Mouse (Mus musculus): ENCODE data around the gene Olfr10. TPM values are rescaled to one million over a fixed set of nuclear protein-coding genes. Genes with fewer than 3 reads are reported as not detected.
"Not testable (repeated sequence)": the region's sequence is repeated elsewhere in the genome, so short reads cannot be mapped to it uniquely, and the experiment has no call there.

The Olfr10 gene
- polyA plus RNA-seq, 1 experiment = not detected

- Histone ChIP-seq H3K4me3 (ENCODE audit: low read depth, low read length) (no peak overlapping the region), H3K9ac (ENCODE audit: low read depth, poor library complexity, severe bottlenecking) (no peak overlapping the region), H3K9me3 (replicated peaks; ENCODE audit: control insufficient read depth, insufficient read depth, low read length, poor library complexity, severe bottlenecking) (no peaks in the 10 kb centered on the region), H3K36me3 (ENCODE audit: control insufficient read depth, insufficient read depth, low read length, poor library complexity, severe bottlenecking) (no peaks in the 10 kb centered on the region), H3K4me1 (ENCODE audit: control insufficient read depth, insufficient read depth, low read length) (no peaks in the 10 kb centered on the region), H3K27me3 (ENCODE audit: control insufficient read depth, insufficient read depth, low read length, poor library complexity, severe bottlenecking) (no peaks in the 10 kb centered on the region; the same call in 1 of the 2 replicates), H3K27ac (ENCODE audit: insufficient read depth, low read length) (no peak overlapping the region)
- TF ChIP-seq EP300 (IDR thresholded peaks at IDR 0.05; ENCODE audit: insufficient read depth, low read depth, low read length) (no peak), POLR2A (IDR thresholded peaks at IDR 0.05; ENCODE audit: insufficient read depth, low read length) (no peak), CTCF (IDR thresholded peaks at IDR 0.05; ENCODE audit: low read depth, low read length) (no peak)
Measured at GRCm38 (mm10) chr11:49267970-49268579, 36.5 kb upstream of the Olfr10 start.

GRCm38 (mm10) chr11:49269761-49270160 lies 34.8 kb upstream of the Olfr10 start:
- Histone ChIP-seq H3K36me3 (ENCODE audit: control insufficient read depth, insufficient read depth, low read length, poor library complexity, severe bottlenecking) (no peaks in the 10 kb centered on the region), H3K4me1 (ENCODE audit: control insufficient read depth, insufficient read depth, low read length) (no peaks in the 10 kb centered on the region), H3K27me3 (ENCODE audit: control insufficient read depth, insufficient read depth, low read length, poor library complexity, severe bottlenecking) (no peaks in the 10 kb centered on the region; the same call in 1 of the 2 replicates), H3K9ac (ENCODE audit: low read depth, poor library complexity, severe bottlenecking) (no peak overlapping the region), H3K27ac (ENCODE audit: insufficient read depth, low read length) (no peak overlapping the region), H3K4me3 (ENCODE audit: low read depth, low read length) (no peak overlapping the region), H3K9me3 (replicated peaks; ENCODE audit: control insufficient read depth, insufficient read depth, low read length, poor library complexity, severe bottlenecking) (no peaks in the 10 kb centered on the region)
- no peak for TF ChIP-seq EP300 (IDR thresholded peaks at IDR 0.05; ENCODE audit: insufficient read depth, low read depth, low read length)
- TF ChIP-seq POLR2A (IDR thresholded peaks at IDR 0.05; ENCODE audit: insufficient read depth, low read length) = no peak
- no peak for TF ChIP-seq CTCF (IDR thresholded peaks at IDR 0.05; ENCODE audit: low read depth, low read length)

DNA sequence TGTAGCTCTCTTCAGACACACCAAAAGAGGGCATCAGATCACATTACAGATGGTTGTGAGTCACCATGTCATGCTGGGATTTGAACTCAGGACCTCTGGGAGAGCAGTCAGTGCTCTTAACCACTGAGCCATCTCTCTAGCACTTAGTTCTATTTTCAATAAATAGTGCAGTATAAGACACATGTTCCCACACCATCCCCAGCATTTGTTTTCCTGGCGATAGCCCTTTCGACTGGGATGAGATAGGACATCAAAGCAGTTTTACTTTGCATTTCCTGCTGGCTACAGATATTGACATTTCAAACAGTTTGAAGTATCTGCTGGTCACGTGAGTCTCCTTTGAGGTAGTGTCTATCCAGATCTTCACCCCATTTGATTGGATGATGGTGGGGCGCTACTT lies 34.2 kb upstream of the Olfr10 start:
- no peak overlapping the region for H3K4me3 ChIP-seq (ENCODE audit: low read depth, low read length)
- TF ChIP-seq CTCF (IDR thresholded peaks at IDR 0.05; ENCODE audit: low read depth, low read length) (no peak), POLR2A (IDR thresholded peaks at IDR 0.05; ENCODE audit: insufficient read depth, low read length) (no peak), EP300 (IDR thresholded peaks at IDR 0.05; ENCODE audit: insufficient read depth, low read depth, low read length) (no peak)
- no peak overlapping the region for H3K27ac ChIP-seq (ENCODE audit: insufficient read depth, low read length)
- no peaks in the 10 kb centered on the region for H3K36me3 ChIP-seq (ENCODE audit: control insufficient read depth, insufficient read depth, low read length, poor library complexity, severe bottlenecking)
- no peaks in the 10 kb centered on the region for H3K9me3 ChIP-seq (replicated peaks; ENCODE audit: control insufficient read depth, insufficient read depth, low read length, poor library complexity, severe bottlenecking)
- no peak overlapping the region for H3K9ac ChIP-seq (ENCODE audit: low read depth, poor library complexity, severe bottlenecking)
- no peaks in the 10 kb centered on the region for H3K4me1 ChIP-seq (ENCODE audit: control insufficient read depth, insufficient read depth, low read length)
- H3K27me3 ChIP-seq (ENCODE audit: control insufficient read depth, insufficient read depth, low read length, poor library complexity, severe bottlenecking) = no peaks in the 10 kb centered on the region; the same call in 1 of the 2 replicates

DNA sequence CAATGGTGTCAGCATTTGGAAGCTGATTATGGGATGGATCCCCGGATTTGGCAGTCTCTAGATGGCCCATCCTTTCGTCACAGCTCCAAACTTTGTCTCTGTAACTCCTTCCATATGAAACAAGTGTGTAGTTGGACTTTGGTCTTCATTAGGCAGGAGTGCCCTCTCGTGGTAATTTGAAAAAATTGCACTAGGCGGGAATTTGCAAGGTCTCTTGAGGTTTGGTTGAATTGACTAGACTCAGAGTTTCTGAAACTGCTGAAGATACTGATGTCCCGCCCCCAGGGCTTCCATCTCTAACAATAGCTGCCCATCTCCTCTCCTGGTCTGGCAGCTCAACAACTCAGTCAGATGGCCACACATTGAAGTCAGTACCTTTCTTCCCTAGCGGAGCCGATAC lies 33.2 kb upstream of the Olfr10 start:
- H3K27me3 ChIP-seq (ENCODE audit: control insufficient read depth, insufficient read depth, low read length, poor library complexity, severe bottlenecking) = no peaks in the 10 kb centered on the region; the same call in 1 of the 2 replicates
- no peaks in the 10 kb centered on the region for H3K36me3 ChIP-seq (ENCODE audit: control insufficient read depth, insufficient read depth, low read length, poor library complexity, severe bottlenecking)
- no peak overlapping the region for H3K4me3 ChIP-seq (ENCODE audit: low read depth, low read length)
- no peak for TF ChIP-seq POLR2A (IDR thresholded peaks at IDR 0.05; ENCODE audit: insufficient read depth, low read length)
- no peak for TF ChIP-seq CTCF (IDR thresholded peaks at IDR 0.05; ENCODE audit: low read depth, low read length)
- TF ChIP-seq EP300 (IDR thresholded peaks at IDR 0.05; ENCODE audit: insufficient read depth, low read depth, low read length) = no peak
- no peaks in the 10 kb centered on the region for H3K9me3 ChIP-seq (replicated peaks; ENCODE audit: control insufficient read depth, insufficient read depth, low read length, poor library complexity, severe bottlenecking)
- H3K4me1 ChIP-seq (ENCODE audit: control insufficient read depth, insufficient read depth, low read length) = no peaks in the 10 kb centered on the region
- H3K9ac ChIP-seq (ENCODE audit: low read depth, poor library complexity, severe bottlenecking) = no peak overlapping the region
- H3K27ac ChIP-seq (ENCODE audit: insufficient read depth, low read length) = no peak overlapping the region

DNA sequence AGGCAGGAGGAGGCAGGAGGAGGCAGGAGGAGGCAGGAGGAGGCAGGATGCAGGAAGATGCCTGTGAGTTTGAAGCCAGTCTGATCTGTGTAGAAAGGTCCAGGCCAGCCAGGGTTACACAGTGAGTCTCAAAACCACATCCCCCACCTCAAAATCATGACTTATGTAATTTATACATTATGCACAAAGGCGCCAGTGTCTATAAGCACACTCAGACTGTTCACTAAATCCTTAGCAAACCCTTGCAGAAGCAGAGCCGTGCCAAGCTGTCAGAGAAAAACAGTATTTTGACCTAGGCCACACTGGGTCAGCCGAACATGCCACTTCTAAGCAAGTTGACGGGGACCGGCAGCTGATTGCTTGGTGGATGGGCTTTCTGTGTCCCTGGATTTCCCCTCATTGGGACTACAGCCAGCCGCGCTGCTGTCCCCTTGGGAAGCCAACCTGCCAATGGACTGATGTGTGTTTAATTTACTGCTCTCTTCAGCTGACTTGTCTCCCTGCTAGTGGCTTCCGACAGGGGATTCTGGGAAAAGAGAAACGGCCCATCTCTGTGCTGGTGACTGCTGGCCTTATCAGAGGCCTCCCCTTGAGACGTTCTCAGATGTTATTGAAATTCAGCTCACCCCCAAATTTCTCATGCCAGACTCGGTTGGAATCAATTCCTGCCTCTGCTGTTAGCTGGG lies 30.6 kb upstream of the Olfr10 start:
- no peaks in the 10 kb centered on the region for H3K36me3 ChIP-seq (ENCODE audit: control insufficient read depth, insufficient read depth, low read length, poor library complexity, severe bottlenecking)
- no peak overlapping the region for H3K9ac ChIP-seq (ENCODE audit: low read depth, poor library complexity, severe bottlenecking)
- no peak for TF ChIP-seq CTCF (IDR thresholded peaks at IDR 0.05; ENCODE audit: low read depth, low read length)
- TF ChIP-seq POLR2A (IDR thresholded peaks at IDR 0.05; ENCODE audit: insufficient read depth, low read length) = no peak
- no peak for TF ChIP-seq EP300 (IDR thresholded peaks at IDR 0.05; ENCODE audit: insufficient read depth, low read depth, low read length)
- no peaks in the 10 kb centered on the region for H3K4me1 ChIP-seq (ENCODE audit: control insufficient read depth, insufficient read depth, low read length)
- H3K27me3 ChIP-seq (ENCODE audit: control insufficient read depth, insufficient read depth, low read length, poor library complexity, severe bottlenecking) = no peaks in the 10 kb centered on the region; the same call in 1 of the 2 replicates
- no peaks in the 10 kb centered on the region for H3K9me3 ChIP-seq (replicated peaks; ENCODE audit: control insufficient read depth, insufficient read depth, low read length, poor library complexity, severe bottlenecking)
- no peak overlapping the region for H3K27ac ChIP-seq (ENCODE audit: insufficient read depth, low read length)
- H3K4me3 ChIP-seq (ENCODE audit: low read depth, low read length) = no peak overlapping the region

GRCm38 (mm10) chr11:49278222-49278621 lies 26.3 kb upstream of the Olfr10 start, which contains the start of gene Olfr1393:
Olfr1393 (plus strand) TSS chr11:49278304.
- H3K4me1 ChIP-seq (ENCODE audit: control insufficient read depth, insufficient read depth, low read length) = no peaks in the 10 kb centered on the region
- H3K36me3 ChIP-seq (ENCODE audit: control insufficient read depth, insufficient read depth, low read length, poor library complexity, severe bottlenecking) = no peaks in the 10 kb centered on the region
- TF ChIP-seq CTCF (IDR thresholded peaks at IDR 0.05; ENCODE audit: low read depth, low read length) = no peak
- TF ChIP-seq POLR2A (IDR thresholded peaks at IDR 0.05; ENCODE audit: insufficient read depth, low read length) = no peak
- no peak for TF ChIP-seq EP300 (IDR thresholded peaks at IDR 0.05; ENCODE audit: insufficient read depth, low read depth, low read length)
- no peak within 1 kb of the TSS for H3K9ac ChIP-seq (ENCODE audit: low read depth, poor library complexity, severe bottlenecking)
- no peak within 1 kb of the TSS for H3K4me3 ChIP-seq (ENCODE audit: low read depth, low read length)
- no peaks in the 10 kb centered on the region for H3K9me3 ChIP-seq (replicated peaks; ENCODE audit: control insufficient read depth, insufficient read depth, low read length, poor library complexity, severe bottlenecking)
- no peaks in the 10 kb centered on the region for H3K27me3 ChIP-seq (ENCODE audit: control insufficient read depth, insufficient read depth, low read length, poor library complexity, severe bottlenecking)
- H3K27ac ChIP-seq (ENCODE audit: insufficient read depth, low read length) = no peak within 1 kb of the TSS

DNA sequence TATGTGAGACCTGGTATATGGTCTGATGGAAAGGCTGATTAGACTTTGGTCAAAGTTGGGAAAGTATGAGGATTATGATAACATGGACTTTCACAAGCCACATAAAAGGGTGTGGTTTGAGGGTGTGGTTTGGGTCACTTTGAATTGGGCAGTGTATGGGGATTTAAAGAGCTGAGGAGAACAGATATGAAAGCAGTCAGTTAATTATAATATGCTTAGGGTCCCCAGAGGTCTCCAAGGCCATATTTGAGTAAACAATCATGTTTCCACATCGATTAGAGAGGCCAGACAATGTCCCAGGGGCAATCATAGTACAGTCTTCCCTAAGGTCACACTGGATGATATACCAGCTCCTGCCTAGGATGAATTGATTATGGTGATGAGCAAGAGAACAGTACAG lies 19.6 kb upstream of the Olfr10 start, which contains the start of gene Olfr1392:
Gene Olfr1392, plus strand, starts transcription at position 301 of the 400 bp plus-strand sequence.
- H3K27me3 ChIP-seq (ENCODE audit: control insufficient read depth, insufficient read depth, low read length, poor library complexity, severe bottlenecking); H3K27ac ChIP-seq (ENCODE audit: insufficient read depth, low read length); H3K4me1 ChIP-seq (ENCODE audit: control insufficient read depth, insufficient read depth, low read length); H3K4me3 ChIP-seq (ENCODE audit: low read depth, low read length); H3K9me3 ChIP-seq (replicated peaks; ENCODE audit: control insufficient read depth, insufficient read depth, low read length, poor library complexity, severe bottlenecking); H3K36me3 ChIP-seq (ENCODE audit: control insufficient read depth, insufficient read depth, low read length, poor library complexity, severe bottlenecking); H3K9ac ChIP-seq (ENCODE audit: low read depth, poor library complexity, severe bottlenecking): not testable (repeated sequence)
